Mouse (Mus musculus): ENCODE measurements at regions not wholly inside any gene's neighbourhood (a gene's known extent, or its start where the extent isn't known, plus 50 kb on each side); places are given as distances from the start of the nearest gene placed in this dataset.

DNA sequence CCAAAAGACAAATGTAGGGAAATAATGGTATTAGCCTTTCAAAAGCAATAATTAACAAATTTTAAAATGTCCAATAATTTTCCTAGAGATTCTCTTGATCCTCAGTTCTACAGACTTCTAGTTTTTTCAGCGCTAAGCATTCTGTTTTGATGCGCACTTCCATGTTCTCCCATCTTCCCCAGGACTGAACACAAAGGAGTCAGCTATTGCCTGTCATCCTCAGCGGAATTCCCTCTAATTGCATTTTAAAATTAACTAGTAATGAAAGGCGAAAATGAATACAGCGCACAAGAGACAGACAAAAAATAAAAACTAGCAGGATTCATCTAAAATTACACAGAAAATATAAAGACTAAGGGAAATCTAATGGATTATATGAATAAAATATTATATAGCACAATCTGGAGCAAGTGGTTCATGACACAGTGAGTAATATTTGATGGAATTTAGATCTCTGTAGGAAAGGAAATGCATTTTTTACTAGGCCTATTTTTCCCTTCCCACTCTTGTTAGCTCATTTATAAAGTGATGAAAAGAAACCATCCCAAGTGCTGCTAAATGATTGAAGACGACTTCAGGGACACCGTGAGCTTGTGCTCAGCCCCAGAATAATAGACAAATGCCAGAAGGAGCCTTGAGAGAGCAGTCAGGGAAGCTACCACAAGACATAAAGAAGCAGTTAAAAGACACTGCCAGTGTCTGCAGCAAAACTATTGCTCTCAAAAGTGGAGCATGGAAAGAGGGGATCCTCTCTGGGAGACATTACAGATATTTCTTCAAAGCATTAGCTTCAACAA lies 79.0 kb upstream of the Arsj start:
- TF ChIP-seq MAX (IDR thresholded peaks at IDR 0.05; ENCODE audit: low read depth) (no peak), MYOD1 (IDR thresholded peaks at IDR 0.05; ENCODE audit: control insufficient read depth in 1 of 3, insufficient read length in 2 of 3, low read depth in 2 of 3) (no peak), POLR2AphosphoS2 (IDR thresholded peaks at IDR 0.05; ENCODE audit: insufficient read length, low read depth) (no peak), POLR2A (IDR thresholded peaks at IDR 0.05; ENCODE audit: insufficient read length, low read depth) (no peak)
